Mouse (Mus musculus): ENCODE measurements around the gene Samd5.

DNA sequence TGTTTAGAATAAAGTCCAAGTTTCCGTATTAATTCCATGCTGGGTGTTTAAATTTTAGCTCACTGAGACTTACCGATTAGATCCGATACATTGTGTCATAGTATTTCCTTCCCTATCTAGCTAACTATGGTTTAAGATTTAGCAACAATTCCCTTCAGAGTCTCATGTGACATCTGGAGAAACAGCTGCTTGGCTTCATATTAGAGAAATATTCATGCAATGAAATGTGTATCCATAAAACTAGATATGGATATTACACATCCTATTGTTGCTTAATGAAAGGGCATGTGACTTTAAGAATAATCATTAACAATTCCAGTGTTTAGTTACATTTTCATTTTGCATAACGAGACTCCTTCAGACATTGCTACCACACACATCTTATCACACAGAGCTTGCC, 66.2 kb downstream of the Samd5 start:
- TF ChIP-seq CTCF (IDR thresholded peaks at IDR 0.05; ENCODE audit: borderline replicate concordance, extremely low read depth, insufficient read depth, insufficient read length) (no peak), POLR2A (IDR thresholded peaks at IDR 0.05; ENCODE audit: borderline replicate concordance, extremely low read depth, insufficient read depth, insufficient read length, poor library complexity, severe bottlenecking) (no peak)

All from brain, embryonic 14.5 days (tissue).